Mouse (Mus musculus): ENCODE measurements around the gene Spata2l.
"Not testable (repeated sequence)": the region's sequence is repeated elsewhere in the genome, so short reads cannot be mapped to it uniquely, and the experiment has no call there.

Gene Spata2l

DNA sequence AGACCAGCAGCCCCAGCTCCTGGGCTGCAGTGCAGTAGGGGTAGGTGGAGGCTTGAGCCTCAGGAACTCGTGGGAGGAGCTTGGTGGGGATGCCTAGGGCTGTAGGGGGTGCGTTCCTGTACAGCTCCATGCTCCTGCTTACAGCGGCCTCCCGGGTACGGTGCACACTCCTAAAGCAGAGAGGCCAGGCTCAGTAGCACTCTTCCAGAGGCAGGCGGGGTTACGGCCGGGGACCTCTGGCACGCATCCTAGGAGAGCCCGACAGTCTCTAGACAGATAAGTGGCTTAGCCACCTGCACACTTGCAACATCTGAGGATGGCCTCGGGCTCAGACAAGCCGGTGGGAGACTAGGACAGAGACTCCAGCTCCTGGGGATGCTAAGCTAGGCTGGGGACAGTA, 9.5 kb upstream of the Spata2l start:
- DNase-seq: no peak

- DNase-seq: no peak
Measured at GRCm38 (mm10) chr8:123244382-123244781, 8.3 kb upstream of the Spata2l start.

- no peak for DNase-seq
Measured at GRCm38 (mm10) chr8:123243053-123243452, 7.0 kb upstream of the Spata2l start.

DNA sequence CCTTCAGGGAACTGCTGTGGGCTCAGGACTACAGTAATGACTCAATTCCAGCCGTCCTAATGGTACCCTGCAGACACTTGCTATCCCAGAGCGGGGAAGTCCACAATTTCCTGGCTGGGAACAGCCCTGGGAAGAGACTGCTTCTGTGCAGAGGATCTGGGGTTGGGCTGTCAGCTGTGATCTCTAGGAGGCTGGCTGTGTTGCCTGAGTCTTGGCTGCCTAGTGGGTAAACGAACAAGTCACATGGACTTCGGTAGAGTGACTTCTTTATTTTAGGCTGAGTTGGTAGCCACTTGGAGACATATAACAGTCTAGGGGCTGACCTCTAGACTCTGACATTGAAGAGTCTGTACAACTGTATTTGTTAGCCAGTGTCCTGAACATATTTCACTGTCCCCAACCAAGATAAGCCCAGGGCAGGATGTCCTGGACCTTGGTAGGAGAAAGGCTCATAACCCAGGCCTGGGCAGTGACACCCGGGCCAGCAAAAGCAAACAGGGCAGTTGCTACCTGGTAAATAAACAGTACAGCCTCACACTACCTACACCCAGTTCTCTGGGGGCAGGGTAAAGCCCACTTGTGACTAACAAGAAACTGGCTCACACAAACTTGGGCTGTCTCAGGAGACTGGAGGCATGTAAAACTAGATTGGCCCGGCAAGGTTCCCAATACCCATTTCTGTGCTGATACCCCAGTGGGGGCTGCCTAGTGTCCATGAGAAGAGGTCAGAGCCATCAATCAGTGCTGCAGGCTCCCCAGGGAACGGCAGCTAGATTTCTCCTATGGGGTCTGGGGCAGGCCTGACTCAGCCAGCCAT, 6.3 kb upstream of the Spata2l start:
- no peak for DNase-seq

DNA sequence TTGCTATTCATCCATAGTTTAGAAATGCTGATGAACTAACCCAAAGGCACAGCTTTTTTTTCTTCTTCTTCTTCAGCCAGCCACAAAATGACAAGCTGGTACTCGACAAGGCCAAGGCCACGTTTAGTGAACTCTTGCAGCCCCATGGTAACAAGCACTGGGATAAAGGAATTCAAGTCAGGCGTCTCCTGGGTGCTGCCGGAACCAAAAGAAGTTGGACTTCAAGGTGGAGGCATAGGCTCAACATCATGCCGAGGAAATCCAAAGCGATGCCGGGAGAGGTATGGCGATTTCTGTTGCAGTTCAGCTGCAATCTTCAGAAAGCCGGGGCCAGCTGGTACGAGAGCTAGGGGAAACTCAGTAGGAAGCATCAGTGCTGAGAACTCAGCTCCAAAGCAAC, 3.4 kb upstream of the Spata2l start:
- no peak for DNase-seq

- DNase-seq: peak; percentile 48
Measured at GRCm38 (mm10) chr8:123234918-123235519, 1.0 kb downstream of the Spata2l start.

DNA sequence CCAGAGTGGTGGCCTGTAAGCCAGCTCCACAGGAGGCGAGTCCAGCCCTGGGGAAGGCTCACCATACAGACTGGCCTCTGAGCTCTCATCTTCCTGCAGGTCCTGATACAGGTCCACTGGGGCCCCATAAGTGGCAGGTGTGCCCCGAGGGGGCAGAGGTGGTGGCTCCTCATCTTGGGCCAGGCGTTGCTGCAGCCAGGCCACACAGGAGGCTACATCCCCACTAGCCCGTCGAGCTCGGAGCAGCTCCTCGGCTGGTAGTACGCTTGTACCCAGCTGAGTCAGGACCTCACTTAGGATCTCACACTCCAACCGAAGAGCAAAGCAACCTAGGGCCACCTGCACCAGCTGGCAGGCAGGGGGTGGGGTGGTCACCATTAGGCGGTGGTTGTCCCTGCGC, 2.3 kb downstream of the Spata2l start:
- no peak for DNase-seq

DNA sequence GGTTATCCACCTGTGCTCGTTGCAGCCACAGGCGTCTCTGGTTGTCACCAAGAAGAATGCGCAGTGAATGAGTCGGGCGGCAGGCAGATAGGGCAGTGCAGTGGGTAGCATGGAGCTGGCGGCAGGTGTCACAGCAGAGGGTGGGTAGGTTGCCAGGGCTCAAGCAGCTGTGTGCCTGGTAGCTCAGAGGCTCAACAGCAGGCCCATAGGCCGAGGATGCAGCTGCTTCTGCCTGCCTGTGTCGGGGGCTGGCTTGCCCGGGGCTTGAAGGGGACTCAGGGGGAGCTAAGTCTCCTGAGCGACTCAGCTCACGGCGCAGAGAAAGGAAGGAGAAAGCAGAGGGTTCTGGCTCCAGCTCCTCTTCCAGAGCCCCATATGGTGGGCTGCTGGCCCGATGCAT, 2.7 kb downstream of the Spata2l start:
- DNase-seq: no peak

DNA sequence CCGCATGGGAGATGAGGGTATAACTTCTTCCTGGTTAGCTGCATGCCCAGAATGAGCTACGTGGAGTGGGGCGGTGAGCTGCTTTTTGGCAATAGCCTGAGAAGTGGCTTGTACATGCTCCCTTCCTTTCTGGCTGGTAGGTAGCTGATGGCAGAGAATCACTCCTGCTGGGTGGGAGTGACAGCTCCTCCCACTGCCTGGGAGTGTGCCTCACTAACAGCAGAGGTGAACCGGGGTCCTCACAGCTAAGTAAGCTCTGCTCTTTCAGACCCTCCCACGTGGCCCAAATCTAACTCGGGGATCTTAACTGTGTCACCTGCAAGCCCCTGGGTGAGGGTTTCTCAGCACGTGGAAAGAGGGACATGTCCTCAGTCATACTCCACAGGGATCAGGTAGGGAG, 3.5 kb downstream of the Spata2l start:
- DNase-seq: no peak

- DNase-seq: no peak
Measured at GRCm38 (mm10) chr8:123231742-123232141, 4.3 kb downstream of the Spata2l start.

DNA sequence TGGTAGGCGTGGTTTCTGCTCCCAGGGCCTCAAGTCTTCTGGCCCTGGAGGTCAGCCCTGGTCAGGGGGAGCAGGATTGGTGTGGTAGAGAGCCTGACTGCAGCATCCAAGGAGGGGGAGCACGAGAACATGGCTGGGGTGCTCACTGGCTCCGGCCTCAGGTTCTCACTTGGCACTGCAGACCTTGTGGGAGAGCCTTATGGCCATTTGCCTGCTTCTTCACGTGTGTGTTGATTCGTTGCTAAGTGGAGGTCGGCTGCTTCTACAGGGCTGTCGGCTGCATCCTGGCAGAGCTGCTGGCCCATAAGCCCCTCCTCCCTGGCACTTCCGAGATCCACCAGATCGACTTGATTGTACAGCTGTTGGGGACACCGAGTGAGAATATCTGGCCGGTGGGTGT, 5.7 kb downstream of the Spata2l start:
- not testable (repeated sequence) for DNase-seq

DNA sequence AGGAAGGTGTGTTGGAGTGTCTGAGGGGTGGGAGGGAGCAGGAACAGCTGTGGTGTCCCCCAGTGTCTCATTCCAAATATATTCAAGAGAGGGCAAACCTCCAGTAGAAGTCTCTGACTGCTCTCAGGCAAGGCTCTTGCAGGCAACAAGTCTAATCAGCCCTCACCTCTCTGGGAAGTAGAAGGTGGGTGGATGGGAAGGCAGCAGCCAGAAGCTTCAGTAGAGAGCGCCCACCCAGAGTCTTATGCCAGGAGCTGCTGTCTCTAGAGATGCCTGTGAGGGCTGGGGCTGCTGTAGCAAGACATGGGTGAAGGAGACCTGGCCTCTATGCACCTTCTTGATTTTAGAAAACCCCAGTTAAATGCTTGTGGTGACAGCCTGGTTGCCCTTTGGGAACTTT, 7.6 kb downstream of the Spata2l start:
- DNase-seq: no peak

DNA sequence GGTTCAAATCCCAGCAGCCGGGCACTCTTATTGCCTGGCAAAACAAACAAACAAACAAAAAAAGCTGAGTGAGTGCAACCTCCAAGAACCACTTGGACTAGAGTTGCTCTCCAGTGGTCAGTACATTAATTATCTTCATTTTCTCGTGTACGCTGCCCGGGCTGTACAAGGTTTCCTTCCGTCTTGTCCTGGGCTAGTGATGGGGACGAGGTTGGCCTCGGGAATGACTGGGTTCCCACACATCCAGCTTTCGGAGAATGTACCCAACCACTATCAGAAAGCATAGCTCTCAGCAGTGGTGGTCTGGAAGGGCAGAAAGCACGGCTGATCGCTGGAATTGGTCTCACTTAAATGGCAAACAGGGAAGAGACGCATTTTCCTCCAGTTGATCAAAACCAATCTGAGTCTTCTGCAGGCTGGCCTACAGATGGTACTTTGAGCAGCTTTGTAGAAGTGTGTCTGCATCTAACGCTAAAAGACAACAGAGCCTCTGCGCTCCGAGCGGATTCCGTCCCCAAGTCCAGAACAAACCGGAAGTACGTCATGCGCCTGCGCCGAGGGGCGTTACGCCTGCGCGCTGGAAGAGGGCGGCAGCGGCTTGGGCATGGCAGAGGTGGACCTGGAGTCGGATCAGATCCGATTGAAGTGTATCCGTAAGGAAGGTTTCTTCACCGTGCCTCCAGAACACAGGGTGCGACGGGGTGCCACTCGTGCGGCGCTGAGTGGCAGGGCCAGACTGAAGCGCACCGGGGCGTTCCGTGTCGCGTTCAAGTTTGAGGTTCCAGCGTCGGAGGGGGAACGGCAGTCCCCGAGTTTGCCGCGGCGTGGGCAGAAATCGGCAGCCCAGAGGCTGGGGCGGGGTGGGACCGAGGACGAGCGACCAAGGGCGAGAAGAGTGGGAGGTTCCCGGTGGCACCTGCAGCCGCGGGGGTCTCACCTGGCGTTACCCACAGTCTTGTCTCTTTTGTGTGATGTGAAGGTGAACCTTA, 11.5 kb downstream of the Spata2l start, which contains the start of gene Cdk10:
Gene Cdk10, plus strand, starts transcription at position 565 of the 989 bp plus-strand sequence.
- peak; percentile 89 for DNase-seq

DNA sequence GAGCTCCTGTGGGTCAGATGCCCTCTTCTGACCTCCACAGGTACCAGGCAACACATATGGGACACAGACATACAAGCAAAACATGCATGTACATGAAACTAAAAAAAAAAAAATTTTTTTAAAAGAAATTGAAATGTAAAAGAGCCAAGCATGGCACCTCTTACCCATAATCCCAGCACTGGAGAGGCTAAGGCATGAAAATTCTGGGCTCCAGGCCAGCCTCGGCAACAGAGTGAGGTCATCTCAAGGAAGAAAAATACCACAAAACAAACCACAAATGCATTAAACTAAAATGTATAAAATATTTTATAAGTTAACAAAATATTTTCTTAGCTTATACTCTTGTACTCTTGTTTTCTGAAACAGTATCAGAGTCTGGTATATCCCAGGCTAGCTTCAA, 15.1 kb downstream of the Spata2l start:
- DNase-seq: no peak

DNA sequence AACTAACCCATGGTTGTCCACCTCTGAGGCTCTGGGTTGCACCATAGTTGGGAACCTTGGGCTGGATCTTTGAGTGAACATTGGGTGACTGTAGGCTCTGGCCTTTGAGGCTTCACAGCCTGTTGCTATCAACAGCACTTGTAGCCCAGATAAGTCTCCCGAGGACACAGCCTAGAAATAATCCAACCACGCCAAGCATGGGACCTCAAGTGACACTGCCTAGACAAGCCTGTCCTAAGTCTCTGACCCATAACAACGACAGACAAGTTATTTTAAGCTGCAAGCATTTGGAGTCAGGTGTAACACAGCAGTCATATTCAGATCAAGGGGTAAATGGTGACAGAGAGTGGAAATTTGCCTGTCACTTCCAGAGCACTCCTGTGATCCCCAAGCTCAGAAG, 20.6 kb downstream of the Spata2l start:
- DNase-seq: no peak

- DNase-seq: no peak
Measured at GRCm38 (mm10) chr8:123213118-123213772, 22.8 kb downstream of the Spata2l start.

DNA sequence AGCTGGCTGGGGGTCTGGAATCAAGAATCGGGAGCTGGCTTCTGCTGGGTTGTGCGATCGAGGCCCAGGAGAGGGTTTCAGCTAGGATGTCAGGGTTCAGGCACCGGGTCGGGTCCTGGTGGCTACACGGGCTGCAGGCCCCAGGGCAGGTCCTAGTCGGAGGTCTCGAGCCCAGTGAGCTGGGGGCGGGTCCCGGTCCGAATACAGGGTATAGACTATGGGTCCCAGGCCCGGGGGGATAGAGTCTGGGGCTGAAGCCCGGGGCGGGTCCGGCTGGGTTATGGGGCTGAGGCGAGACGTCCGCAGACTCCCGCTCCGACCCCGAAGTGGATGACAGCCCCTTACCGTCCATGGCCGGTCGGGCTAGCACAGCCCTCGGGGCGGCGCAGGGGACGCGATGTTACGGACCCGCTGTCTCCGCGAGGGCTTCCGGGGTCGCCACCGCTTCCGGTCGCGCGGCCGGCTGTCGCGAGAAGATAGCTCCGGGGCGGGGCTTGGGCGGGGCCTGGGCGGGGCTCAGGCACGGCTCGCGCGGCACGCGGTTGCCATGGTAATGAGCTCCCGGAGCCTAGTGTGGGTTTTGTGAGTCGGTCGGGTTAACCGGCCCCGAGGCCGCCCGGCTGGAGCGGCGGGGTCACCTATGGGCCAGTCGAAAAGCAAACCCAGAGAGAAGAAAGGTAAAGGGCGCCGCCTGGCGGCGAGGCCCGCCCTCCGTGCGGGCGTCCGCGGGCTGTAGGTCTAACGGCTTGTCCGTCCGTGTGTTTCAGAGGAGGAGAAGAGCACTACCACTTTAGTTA, 23.5 kb downstream of the Spata2l start, which contains the start of the genes Chmp1a and Spata33:
Gene Chmp1a, minus strand, starts transcription at position 443 of the 797 bp plus-strand sequence.
Gene Spata33, plus strand, starts transcription at position 512 of the 797 bp plus-strand sequence.
- peak; percentile 85 for DNase-seq

- DNase-seq: no peak
Measured at GRCm38 (mm10) chr8:123211876-123212275, 24.2 kb downstream of the Spata2l start.

- no peak for DNase-seq
Measured at GRCm38 (mm10) chr8:123203571-123203970, 32.5 kb downstream of the Spata2l start.

- peak; percentile 56 for DNase-seq
Measured at GRCm38 (mm10) chr8:123202288-123202687, 33.7 kb downstream of the Spata2l start.

GRCm38 (mm10) chr8:123199864-123200263, 36.2 kb downstream of the Spata2l start:
- no peak for DNase-seq

DNA sequence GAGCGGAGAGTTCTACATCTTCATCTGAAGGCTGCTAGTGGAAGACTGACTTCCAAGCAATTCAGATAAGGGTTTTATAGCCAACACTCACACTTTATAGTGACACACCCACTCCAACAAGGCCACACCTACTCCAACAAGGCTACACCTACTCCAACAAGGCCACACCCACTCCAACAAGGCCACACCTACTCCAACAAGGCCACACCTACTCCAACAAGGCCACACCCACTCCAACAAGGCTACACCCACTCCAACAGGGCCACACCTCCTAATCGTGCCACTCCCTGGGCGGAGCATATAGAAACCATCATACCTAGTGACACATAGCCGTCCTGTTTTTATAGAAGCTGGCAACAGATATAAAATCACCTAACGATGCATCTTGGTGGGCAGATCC, 39.0 kb downstream of the Spata2l start:
- DNase-seq: not testable (repeated sequence)

Measured in cerebellum, adult 11 months (tissue).